Mouse (Mus musculus): ENCODE data around the gene N4bp2.

The N4bp2 gene

DNA sequence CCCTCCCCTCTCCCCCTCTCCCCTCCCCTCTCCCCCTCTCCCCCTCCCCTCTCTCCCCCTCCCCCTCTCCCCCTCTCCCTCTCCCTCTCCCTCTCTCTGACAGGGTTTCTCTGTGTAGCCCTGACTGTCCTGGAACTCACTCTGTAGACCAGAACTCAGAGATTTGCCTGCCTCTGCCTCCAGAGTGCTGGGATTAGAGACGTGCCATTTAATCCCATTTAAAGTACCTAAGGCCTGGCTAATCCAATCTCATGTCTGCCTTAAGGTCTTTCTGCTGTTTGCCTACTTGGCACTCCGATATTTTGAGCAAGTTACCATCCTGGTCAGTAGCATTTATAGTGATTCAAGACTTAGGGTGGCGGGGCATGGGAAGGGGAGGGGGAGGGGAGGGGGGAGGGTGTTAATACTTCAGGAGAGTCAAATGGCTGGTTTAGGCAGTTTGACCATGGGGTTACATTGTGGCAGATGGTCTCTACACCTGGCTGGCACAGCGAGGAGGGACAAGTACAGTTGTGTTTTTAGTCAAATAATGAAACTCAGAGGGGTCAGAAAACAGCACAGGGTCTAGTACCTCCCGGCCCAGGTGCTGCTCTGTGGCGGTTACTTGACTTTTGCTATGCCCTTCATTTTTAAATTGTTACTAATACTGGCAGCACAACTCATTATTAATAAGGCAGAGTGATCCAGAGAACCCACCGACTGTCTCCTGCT is 99.1 kb downstream of the N4bp2 start:
- intact Hi-C loops (cut with DNase I), result no loop called here

DNA sequence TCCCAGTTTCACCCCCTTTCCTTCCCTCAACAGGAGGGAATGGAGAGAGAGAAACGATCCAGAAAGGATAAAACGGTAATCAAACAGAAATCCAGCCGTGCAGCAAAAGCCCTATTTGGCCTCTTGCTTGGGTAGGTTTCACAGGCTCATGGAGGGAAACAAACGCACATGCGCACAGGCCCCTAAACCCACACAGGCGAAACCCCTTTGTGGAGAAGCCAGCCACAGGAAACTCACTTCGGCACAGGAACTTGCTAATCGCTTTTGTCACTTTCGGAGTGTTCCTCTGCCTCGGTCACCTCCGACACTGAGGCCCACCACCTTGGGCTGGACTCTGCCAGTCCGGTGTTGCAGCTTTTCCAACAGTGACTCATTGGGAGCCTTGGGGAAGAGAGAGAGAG is 100.0 kb downstream of the N4bp2 start:
- intact Hi-C loops (cut with DNase I), result no loop called here

DNA sequence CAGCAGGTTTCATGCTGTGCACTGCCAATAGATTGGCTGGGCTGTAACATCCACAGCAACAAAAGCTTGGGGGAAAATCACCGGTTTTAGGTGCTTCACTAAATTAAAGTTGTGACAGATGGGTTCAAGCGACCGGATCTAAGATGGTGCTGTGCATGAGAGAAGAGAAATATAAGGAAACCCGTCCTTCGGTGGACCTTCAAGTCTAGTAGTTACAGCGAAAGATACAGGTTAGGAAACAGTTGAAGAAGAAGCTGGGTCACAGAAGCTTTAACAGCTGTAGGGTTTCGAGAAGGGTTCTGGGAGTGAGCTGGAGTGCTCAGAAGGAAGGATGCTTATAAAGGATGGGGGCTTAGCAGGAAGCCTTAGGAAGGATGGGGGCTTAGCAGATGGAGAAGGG is 101.2 kb downstream of the N4bp2 start:
- intact Hi-C loops (cut with DNase I), result no loop called here

DNA sequence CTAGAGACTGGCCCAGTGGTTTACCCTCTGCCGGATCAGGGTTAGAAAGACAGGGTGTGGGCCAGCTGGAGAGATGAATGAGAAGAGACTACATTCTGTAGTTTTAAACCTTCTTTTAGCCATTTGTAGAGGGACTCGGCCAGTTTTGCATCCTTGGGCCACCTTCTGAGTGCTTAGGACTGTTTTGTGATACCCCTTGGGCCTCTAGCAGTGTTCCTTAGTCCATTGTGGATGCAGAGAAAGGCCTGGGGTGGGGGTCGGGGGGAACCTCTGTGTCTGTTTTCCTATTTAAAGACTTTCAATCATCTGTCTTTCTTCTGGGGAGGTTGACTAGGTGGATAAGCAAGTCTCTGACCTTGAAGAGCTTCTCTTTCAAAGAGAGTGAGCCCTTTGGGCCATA is 101.6 kb downstream of the N4bp2 start:
- intact Hi-C loops (cut with DNase I), result no loop called here

DNA sequence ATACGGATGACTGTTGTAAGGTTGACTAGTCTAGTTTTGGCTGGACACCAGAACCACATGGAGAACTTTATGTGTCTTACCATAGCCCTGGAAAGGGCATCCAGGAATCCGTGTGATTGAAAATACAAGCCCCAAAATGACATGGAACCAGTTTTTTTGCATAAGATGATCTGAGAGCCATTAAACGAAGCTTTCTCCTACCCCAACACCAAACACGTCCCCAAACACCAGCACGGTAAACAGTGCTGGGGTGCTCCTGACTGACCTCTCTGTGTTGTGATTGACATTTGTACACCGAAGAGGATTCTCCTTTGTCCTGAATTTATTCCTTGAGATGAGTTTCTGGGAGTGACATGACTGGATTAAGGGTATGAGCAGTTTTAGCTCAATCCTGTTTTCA is 103.3 kb downstream of the N4bp2 start:
- intact Hi-C loops (cut with DNase I), result no loop called here

DNA sequence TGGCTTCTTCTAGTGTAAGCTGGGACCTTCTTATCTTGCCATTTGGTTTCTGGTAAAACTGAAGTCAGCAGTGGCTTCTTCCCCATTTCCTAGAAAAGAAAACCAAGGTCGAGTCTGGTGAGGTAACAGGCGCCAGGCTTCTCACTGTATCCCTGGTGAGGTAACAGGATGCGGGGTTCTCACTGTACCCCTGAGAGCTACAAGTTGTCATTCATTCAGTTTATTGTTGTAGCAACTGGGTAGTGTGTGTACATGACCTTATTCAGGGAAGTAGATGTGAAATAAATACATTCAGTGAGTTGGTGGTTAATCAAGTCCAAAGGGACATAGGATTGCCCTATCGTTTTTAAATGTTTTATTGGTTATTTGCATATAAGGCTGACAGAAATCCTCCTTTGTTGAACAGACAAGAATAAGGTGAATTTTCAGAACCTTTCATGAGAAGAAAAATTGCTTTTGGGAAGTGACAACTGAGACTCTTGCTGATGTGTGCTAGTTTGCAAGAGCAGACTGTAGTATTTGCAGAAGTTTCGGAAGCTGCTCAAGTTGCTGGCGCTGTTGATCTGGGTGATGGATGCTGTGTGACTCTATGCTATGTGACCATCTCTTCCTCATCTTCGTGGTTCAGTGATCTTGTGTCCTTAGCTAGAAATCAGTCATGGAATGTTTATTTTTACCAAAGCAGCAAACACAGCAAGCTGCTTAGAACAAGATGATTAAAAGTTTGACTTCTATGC is 104.2 kb downstream of the N4bp2 start:
- intact Hi-C loops (cut with DNase I), result no loop called here

DNA sequence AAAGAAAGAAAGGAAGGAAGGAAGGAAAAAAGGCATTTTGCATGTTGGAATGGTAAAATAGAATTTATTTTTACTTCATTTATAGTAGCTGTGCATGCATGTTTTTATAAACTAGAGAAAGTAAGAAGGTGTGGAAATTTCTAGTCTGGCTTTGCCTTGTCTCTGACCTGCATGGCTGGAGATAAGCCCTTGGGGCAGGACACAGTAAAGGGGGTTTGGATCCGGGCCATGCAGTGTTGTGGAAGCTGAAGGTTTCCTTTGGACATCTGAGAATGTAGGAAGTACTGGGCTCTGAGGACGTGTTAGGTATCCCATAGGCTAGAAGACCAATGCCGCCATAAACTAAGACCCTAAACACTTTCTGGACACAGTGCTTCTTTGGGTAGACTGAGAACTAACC is 105.1 kb downstream of the N4bp2 start:
- intact Hi-C loops (cut with DNase I), result no loop called here

DNA sequence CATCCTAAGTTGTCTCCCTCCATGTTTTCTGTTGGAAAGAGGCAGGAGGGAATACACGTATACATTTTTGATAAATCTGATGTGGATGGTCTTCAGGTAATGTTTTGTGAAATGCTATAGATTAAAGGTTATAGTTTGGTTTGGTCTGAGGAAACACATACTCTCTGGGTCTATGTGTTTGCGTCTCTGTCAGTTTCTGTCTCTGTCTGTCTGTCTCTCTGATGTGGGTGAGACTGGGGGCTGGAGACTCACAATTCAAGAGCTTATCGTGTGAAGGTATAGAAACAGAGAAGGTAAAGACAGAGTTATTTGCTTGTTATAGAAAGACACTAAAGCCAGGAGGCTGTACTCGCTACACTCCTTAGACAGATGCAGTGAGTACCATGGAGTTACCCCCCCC is 106.3 kb downstream of the N4bp2 start:
- intact Hi-C loops (cut with DNase I), result no loop called here

DNA sequence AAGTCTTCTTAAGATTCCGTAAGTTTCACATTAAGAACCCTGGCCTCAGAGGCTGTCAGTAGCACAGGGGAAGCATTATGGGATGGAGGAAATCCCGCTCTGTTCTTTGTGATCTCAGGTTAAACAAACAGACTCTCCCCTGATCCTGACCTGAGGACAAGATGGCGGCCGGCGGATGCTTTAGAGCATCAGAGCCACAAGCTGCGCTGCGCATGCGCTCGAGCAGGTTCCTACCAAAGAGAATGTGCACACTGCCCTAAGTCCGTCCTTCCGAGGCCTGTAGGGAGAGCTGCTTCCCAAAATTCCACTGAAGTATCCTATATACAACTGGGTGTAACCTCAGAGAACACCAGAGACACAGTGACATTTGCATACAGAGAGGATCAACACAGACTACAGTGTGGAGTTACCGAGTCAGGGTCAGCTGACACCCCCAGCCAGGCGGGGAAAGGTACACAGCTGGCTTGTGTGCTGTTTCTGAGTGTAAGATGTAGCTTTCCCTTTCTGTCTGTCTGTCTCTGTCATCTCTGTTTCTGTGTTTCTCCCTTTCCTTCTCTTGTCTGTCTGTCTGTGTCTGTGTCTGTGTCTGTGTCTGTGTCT is 108.1 kb downstream of the N4bp2 start:
- intact Hi-C loops (cut with DNase I), result no loop called here

DNA sequence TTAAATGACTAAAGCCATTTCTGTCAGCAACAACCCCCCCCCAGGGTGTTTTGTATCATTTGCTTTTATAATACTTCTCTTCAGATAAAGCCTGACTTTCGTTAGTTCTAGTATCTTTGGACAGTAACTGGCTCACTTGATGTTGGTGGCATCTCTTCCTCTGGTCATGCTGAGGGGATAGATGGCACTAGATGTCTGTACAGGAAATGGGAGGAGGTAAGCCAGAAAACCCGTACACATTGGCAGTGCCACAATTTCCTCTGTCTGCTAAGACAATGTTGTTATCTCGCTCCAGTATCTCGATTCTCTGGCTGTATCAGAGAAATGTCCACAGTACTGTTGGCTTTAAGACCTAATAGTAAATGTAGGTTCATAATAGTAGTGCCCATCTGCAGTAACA is 109.9 kb downstream of the N4bp2 start:
- intact Hi-C loops (cut with DNase I), result no loop called here

DNA sequence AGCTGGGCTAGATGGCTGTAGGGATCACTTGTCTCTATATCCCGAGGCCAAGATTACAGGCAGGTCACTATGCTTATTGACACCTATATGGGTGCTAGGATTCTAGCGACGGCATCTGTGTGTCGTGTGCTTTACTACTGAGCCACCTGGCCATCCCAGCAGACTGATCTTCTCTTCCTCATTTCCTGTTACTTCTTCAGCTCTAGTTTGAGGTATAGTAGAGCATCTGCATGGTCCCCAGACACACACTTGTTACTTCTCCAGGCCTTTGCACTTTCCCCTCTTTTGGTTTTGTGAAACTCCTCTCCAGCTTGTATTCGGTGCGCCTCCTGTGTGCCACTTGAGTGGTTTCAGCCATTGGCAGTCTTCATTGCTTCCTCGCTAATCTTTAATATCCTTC is 111.9 kb downstream of the N4bp2 start:
- intact Hi-C loops (cut with DNase I), result no loop called here

DNA sequence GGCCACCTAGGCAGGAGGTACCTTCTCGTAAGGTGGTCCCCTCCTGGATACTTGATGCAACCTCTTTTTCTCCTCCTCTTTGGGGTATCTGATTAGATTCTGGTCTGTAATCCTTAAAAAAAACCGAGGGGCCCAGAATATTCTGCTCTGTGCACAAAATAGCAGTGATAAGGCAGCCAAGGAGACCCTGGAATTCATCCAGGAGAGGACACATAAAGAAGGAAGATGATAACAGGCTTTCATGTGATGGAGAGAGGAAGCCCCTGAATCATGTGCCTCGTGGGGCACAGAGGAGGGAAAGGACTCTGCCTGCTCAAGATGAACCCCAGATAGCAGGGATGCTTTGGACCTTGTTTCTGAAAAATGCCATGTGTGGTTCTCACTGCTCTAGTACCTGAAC is 115.0 kb downstream of the N4bp2 start:
- intact Hi-C loops (cut with DNase I), result no loop called here

All from adrenal gland (tissue).